Mouse (Mus musculus) neural tube, embryonic 12.5 days (tissue): ENCODE data around the gene Dkkl1. TPM values are rescaled to one million over a fixed set of nuclear protein-coding genes. Genes with fewer than 3 reads are reported as not detected.

ENCODE experiments used
- ATAC-seq: fragments of 200-750 bp; cut with Nextera tagmentation; 2 replicates; pipeline ENCODE4 v1.8.0; 2017; ENCODE audit warnings: low read depth, mild to moderate bottlenecking, moderate TSS enrichment, moderate library complexity; ENCODE audit not compliant: low FRiP score
- H3K27ac ChIP-seq: fragments of 300-500 bp; sonication (generic); 2 replicates; pipeline ENCODE4 v1.5.1; 2016
- H3K27me3 ChIP-seq: fragments of 300-500 bp; sonication (generic); replicated peaks from 2 replicates; pipeline ENCODE4 v1.6.1; 2016; ENCODE audit warnings: mild to moderate bottlenecking
- H3K36me3 ChIP-seq: fragments of 300-500 bp; sonication (generic); 2 replicates; pipeline ENCODE4 v1.6.1; 2016; ENCODE audit warnings: mild to moderate bottlenecking
- H3K4me1 ChIP-seq: fragments of 300-500 bp; sonication (generic); 2 replicates; pipeline ENCODE4 v1.6.1; 2016
- H3K4me2 ChIP-seq: fragments of 300-500 bp; sonication (generic); replicated peaks from 2 replicates; pipeline ENCODE4 v1.6.1; 2016; ENCODE audit warnings: mild to moderate bottlenecking
- H3K4me3 ChIP-seq: fragments of 300-500 bp; sonication (generic); 2 replicates; pipeline ENCODE4 v1.5.1; 2016
- H3K9ac ChIP-seq: fragments of 300-500 bp; sonication (generic); 2 replicates; pipeline ENCODE4 v1.6.1; 2016; ENCODE audit warnings: mild to moderate bottlenecking
- H3K9me3 ChIP-seq: fragments of 300-500 bp; sonication (generic); 2 replicates; pipeline ENCODE4 v1.6.1; 2016; ENCODE audit warnings: mild to moderate bottlenecking
- WGBS: fragments of 180-500 bp; shearing (Covaris S2); methylation state at CpG from one replicate; pipeline ENCODE4 v1.1.7; 2016; 5-methylcytosine and 5-hydroxymethylcytosine counted together
- polyA plus RNA-seq: library from polyadenylated mRNA; unstranded; fragments of >200 nt; fragmentation: Nextera tagmentation; extraction: Ambion mirVana; gene quantifications from 2 replicates; pipeline ENCODE4 v1.2.1, GENCODE M21; 2016

Dkkl1 gene
- polyA plus RNA-seq, 1 experiment from 2014 or later: 7.5 TPM

DNA sequence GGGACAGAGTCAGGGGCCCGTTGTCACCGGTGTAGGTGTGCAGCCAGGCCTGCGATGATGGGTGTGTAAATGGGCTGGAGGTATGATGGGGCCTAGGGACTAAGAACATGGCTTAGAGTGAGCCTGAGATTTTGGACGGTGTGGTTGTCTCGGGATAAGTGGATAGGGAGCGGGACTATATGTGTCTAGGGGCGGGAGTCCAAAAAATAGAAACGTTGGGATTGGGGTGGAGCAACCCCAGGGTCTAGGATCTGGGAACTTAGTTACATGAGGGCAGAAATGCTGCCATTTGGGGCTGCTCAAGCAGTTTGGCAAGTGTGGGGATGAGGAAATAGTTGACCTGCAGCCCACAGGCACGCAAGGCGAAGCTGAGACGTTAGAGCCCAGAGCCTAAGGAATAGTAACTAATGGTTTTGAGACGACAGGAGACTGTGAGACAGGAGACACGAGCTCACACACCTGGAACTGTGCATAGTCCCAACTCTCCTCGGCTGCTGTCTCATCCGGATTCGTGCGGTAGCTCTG, 23.8 kb upstream of the Dkkl1 start:
- Histone ChIP-seq H3K36me3 (peaks cover 23% of the 10 kb centered on the region), H3K27me3 (peaks cover 40% of the 10 kb centered on the region), H3K4me3 (no peak overlapping the region), H3K9ac (no peak overlapping the region), H3K4me1 (peaks cover 20% of the 10 kb centered on the region), H3K9me3 (no peaks in the 10 kb centered on the region), H3K4me2 (peak overlapping the region; percentile 43), H3K27ac (no peak overlapping the region)
- peak; percentile 10; the same call in 1 of the 2 replicates for ATAC-seq
- 35% methylated on average over 17 of the region's 17 CpGs for WGBS

DNA sequence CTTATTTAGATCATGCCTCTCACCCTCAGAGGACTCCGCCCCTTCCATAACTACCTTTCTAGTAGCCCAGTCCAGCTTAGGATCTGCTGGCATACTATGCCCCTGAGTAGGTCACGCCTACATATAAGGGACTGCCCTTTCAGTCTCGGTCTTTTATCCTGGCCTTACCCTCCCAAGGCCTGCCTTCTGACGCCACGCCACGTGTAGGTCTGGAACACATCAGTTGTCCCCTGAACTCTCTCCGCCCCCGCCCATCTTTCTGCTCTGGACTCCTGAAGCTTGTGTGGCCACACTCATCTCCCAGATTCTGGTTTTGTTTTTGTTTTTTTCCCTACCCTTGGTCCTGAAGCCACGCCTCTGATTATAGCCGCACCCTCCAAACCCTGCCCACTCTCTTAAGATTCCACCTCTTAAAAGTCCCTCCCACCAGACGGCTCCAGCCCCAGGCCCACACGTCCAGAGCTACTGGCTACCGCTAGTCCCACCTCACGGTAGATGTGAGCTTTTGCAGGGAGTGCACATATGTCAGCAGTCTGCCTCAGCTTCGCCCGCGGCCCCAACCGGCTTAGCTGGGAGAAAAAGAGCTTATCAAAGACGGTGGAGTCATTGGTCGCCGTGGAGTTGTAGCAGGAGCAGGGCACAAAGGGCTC, 23.1 kb upstream of the Dkkl1 start:
- H3K27ac ChIP-seq: no peak overlapping the region
- H3K9me3 ChIP-seq: no peaks in the 10 kb centered on the region
- H3K36me3 ChIP-seq: peaks cover 23% of the 10 kb centered on the region
- H3K27me3 ChIP-seq: peaks cover 36% of the 10 kb centered on the region
- H3K4me1 ChIP-seq: peaks cover 17% of the 10 kb centered on the region
- H3K4me3 ChIP-seq: no peak overlapping the region
- ATAC-seq: peak; percentile 69
- H3K4me2 ChIP-seq: peak overlapping the region; percentile 43
- H3K9ac ChIP-seq: no peak overlapping the region
- 4% methylated on average over 21 of the region's 21 CpGs for whole genome bisulfite sequencing

DNA sequence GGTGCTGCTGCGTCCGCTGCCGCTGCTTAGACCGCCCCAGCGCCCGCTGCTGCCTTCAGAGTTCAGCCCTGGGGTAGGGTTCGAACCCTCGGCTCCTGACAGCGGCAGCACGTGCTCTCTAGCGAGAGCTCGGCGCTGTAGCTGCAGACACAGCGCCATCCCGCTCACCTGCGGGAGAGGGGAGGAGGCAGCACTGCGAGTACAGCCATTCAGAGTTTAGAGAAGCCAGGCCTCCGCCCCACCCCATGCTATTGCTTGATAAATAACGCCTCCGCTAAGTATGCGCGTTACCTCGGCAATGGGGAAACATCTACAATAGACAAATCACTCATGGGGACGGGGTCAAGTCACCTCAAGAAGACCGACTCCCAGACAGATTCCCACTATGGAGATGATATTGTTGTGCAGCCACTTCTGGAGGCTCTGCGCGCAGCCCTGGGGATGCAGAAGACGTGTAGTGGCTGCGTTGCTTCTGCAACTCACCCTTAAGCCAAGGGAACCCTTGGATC, 22.4 kb upstream of the Dkkl1 start:
- ATAC-seq: peak; percentile 12; the same call in 1 of the 2 replicates
- H3K9ac ChIP-seq: no peak overlapping the region
- H3K27ac ChIP-seq: no peak overlapping the region
- H3K4me2 ChIP-seq: peak overlapping the region; percentile 43
- peaks cover 32% of the 10 kb centered on the region for H3K27me3 ChIP-seq
- H3K36me3 ChIP-seq: peaks cover 29% of the 10 kb centered on the region
- H3K9me3 ChIP-seq: no peaks in the 10 kb centered on the region
- peaks cover 17% of the 10 kb centered on the region for H3K4me1 ChIP-seq
- WGBS: 8% methylated on average over 29 of the region's 29 CpGs
- H3K4me3 ChIP-seq: no peak overlapping the region

DNA sequence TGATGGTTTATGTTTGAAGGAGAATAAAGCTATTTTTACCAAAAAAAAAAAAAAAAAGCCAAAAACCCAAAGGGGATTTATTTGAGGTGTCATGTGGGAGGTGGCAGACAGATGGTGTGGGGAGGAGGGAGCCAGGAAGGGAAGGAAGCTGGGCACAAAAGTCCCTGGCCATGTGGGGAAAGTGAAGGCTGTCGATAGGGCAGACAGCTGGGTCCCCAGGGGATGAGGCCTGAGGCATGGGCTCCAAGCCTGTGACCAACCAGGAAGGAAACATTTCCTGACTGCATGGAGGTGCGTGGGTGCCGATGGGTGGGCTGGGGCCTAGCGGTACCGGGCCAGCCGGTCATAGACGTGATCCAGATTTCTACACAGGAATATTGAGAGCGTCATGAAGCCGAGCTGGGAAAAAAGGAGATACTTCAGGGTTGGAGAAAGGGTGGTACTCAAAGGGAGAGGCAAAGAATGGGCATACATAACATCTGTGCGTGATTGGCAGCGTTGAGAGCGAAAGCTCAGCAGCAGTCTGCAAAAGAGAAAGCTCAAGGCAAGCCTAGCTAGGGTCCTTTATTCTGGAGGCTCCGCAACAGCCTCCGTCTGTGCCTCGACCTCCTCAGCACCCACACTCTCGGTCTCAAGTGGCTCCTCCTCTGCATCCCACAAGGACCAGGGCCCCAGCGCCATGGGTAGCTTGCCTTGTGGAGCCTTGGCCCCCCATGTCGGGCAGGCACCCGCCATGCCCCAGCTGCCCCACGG, 21.8 kb upstream of the Dkkl1 start:
- H3K36me3 ChIP-seq: peaks cover 35% of the 10 kb centered on the region
- 33% methylated on average over 20 of the region's 20 CpGs for WGBS
- H3K4me3 ChIP-seq: no peak overlapping the region
- peak; percentile 4; the same call in 1 of the 2 replicates for ATAC-seq
- no peak overlapping the region for H3K27ac ChIP-seq
- H3K9me3 ChIP-seq: no peaks in the 10 kb centered on the region
- H3K9ac ChIP-seq: no peak overlapping the region
- peaks cover 17% of the 10 kb centered on the region for H3K4me1 ChIP-seq
- peaks cover 26% of the 10 kb centered on the region for H3K27me3 ChIP-seq
- H3K4me2 ChIP-seq: peak overlapping the region; percentile 43

DNA sequence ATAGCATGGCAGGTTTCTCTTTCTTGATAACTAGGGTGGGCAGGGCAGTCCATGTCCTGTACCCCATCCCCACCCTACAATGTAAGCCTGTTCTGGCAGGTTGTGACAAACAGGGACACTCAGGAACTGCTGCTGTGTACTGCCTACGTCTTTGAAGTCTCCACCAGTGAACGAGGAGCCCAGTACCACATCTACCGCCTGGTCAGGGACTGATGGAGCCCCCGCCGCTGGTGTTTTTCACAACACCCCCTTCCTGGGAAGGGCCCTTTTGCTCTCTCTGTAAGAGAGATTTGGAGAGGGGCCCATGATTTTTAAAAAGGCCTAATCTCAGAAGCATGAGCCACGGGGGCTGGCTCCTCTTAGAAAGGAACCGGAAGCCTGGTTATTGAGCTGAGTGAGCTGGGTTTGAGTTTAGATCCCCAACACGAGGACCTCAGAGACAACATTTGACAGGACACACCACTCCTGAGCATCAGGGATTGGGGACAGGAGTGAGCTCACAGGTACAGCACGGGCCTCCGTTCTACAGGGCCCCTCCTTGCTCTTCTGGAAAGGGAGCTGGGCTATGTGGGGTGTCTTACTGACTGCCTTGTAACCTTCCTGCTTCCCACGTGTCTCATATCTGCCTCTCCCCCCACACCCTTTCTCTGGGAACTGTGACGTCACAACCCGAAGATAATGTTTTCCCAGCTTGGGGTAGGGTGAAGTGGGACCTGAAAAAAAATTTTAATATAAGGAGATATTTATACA, 20.9 kb upstream of the Dkkl1 start:
- Histone ChIP-seq H3K9ac (no peak overlapping the region), H3K27ac (no peak overlapping the region)
- no peak for ATAC-seq

DNA sequence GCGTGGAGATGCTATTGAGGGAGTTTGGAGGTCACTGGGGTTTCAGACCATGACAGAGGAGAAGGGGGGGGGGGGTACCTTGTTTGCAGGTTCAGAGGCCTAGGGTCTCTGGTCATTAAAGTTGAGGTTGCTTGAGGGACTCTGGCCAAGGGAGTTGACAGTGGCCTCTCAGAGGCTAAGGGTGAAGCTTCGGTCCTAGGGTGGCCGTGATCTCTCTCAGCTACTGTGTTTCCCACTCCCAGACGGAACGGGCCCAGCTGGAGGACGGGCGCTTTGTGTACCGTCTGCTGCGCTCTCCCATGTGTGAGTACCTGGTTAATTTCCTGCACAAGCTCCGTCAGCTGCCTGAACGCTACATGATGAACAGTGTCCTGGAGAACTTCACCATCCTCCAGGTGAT, 20.0 kb upstream of the Dkkl1 start:
- Histone ChIP-seq H3K4me2 (no peak overlapping the region), H3K27ac (no peak overlapping the region), H3K4me3 (no peak overlapping the region), H3K4me1 (peaks cover 17% of the 10 kb centered on the region), H3K9ac (no peak overlapping the region), H3K27me3 (peaks cover 14% of the 10 kb centered on the region; the same call in 1 of the 2 replicates), H3K9me3 (no peaks in the 10 kb centered on the region), H3K36me3 (peaks cover 50% of the 10 kb centered on the region)
- 89% methylated on average over 11 of the region's 11 CpGs for WGBS
- ATAC-seq: no peak

More for the DNA sequence above, 20.9 kb upstream of the Dkkl1 start:
- Histone ChIP-seq H3K4me3 (no peak overlapping the region), H3K36me3 (peaks cover 43% of the 10 kb centered on the region), H3K4me2 (no peak overlapping the region), H3K27me3 (peaks cover 18% of the 10 kb centered on the region; the same call in 1 of the 2 replicates), H3K4me1 (peaks cover 17% of the 10 kb centered on the region), H3K9me3 (no peaks in the 10 kb centered on the region)
- 70% methylated on average over 13 of the region's 13 CpGs for WGBS

DNA sequence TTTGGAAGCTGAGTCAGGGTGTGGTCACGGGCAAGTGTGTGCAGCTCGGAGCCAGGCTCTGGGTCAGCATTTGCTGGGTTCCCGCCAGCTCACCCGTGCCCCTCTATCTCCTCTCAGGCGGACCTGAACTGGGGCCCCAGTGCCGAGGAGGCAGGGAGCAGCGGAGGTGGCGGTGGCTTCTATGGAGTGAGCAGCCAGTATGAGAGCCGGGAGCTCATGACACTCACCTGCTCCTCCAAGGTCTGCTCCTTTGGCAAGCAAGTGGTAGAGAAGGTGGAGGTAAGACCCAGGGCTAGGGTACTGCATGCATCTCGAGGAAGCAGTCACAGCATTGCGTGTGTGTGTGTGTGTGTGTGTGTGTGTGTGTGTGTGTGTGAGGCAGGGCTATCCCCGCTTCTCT, 19.2 kb upstream of the Dkkl1 start:
- WGBS: 91% methylated on average over 12 of the region's 12 CpGs
- H3K36me3 ChIP-seq: peaks cover 58% of the 10 kb centered on the region

DNA sequence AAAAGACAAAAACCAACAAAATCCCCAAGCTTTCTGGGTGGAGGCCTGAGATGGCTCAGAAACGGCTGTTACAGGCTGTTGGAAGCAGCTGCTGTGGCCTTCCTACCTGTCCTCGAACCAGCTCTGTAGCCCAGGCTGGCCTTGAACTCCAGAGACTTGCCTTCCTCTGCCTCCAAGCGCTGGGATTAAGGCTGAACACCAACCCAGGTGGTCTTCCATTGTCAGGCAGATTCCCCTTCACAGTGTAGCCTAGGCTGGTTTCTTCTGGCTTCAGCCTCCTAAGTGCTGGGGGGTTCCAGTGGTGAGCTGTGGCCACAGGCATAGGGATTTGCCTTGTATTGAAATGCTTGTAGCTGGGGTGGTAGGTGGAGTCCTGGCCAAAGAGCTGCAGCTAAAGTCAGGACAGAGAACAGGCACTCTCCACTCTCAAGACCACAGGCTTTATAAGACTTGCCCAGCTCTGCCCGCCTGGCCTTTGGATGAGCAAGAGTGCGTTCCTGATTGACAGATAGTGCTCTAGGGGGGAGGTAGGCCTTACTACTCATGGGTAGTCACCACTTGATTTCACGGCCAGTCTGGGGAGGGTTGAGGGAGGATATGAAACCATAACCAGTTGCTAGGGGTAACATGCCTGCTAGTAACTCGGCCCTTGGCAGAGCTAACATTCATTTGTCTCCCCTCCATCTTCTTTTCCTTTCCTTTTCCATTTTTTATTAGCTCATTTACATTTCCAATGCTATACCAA, 17.7 kb upstream of the Dkkl1 start:
- Histone ChIP-seq H3K9me3 (no peaks in the 10 kb centered on the region), H3K4me1 (peaks cover 15% of the 10 kb centered on the region), H3K27ac (peak overlapping the region; percentile 17; the same call in 1 of the 2 replicates), H3K27me3 (no peaks in the 10 kb centered on the region; the same call in 1 of the 2 replicates), H3K4me2 (no peak overlapping the region), H3K9ac (no peak overlapping the region), H3K36me3 (peaks cover 73% of the 10 kb centered on the region), H3K4me3 (no peak overlapping the region)
- no peak for ATAC-seq
- WGBS: 89% methylated on average over 7 of the region's 7 CpGs

More for the DNA sequence above, 19.2 kb upstream of the Dkkl1 start:
- H3K4me3 ChIP-seq: no peak overlapping the region
- H3K9ac ChIP-seq: no peak overlapping the region
- peaks cover 17% of the 10 kb centered on the region for H3K4me1 ChIP-seq
- no peak for ATAC-seq
- no peak overlapping the region for H3K27ac ChIP-seq
- no peaks in the 10 kb centered on the region for H3K9me3 ChIP-seq
- H3K27me3 ChIP-seq: peaks cover 7% of the 10 kb centered on the region; the same call in 1 of the 2 replicates
- no peak overlapping the region for H3K4me2 ChIP-seq

DNA sequence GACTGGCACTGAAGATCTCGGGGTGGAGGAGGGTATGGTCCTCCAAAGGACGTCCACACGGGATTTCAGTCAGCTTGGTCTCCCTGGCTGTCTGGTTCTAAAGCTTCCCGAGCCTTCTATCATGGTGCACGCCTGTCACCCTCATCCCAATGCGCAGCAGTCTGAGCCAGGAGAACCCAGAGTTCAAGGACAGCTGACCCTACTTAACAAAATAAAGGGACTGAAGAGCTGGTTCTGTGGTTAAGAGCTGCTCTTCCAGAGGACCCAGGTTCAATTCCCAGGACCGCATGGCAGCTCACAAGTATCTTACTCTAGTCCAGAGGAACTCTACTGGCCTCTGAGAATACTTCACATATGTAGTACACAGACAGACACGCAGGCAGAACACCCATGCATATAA, 17.1 kb upstream of the Dkkl1 start:
- no peak overlapping the region for H3K4me3 ChIP-seq
- no peak overlapping the region for H3K4me2 ChIP-seq
- H3K4me1 ChIP-seq: peaks cover 9% of the 10 kb centered on the region
- no peak overlapping the region for H3K27ac ChIP-seq
- no peaks in the 10 kb centered on the region; the same call in 1 of the 2 replicates for H3K27me3 ChIP-seq
- peaks cover 79% of the 10 kb centered on the region for H3K36me3 ChIP-seq
- 97% methylated on average over 8 of the region's 8 CpGs for WGBS
- no peak overlapping the region for H3K9ac ChIP-seq
- ATAC-seq: no peak
- no peaks in the 10 kb centered on the region for H3K9me3 ChIP-seq

DNA sequence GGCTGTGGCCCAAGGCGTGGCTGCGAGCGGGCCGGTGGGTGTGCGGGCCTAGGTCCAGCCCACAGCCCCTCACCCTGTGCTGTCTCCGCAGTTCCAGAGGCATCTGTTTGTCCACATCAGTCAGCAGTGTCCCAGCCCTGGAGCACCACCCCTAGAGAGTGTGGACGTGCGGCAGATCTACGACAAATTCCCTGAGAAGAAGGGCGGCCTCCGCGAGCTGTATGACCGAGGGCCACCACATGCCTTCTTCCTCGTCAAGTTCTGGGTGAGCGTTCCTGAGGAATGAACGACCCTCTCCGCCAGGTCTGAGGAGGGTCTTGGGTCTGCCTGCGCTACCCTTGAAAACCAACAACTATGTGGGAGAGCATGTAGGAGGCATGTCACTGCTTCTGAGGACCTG, 16.6 kb upstream of the Dkkl1 start:
- Histone ChIP-seq H3K27ac (no peak overlapping the region), H3K27me3 (no peaks in the 10 kb centered on the region), H3K9me3 (no peaks in the 10 kb centered on the region), H3K9ac (no peak overlapping the region), H3K4me1 (peaks cover 5% of the 10 kb centered on the region; the same call in 1 of the 2 replicates), H3K36me3 (peaks cover 83% of the 10 kb centered on the region), H3K4me2 (no peak overlapping the region), H3K4me3 (no peak overlapping the region)
- ATAC-seq: no peak
- WGBS: 94% methylated on average over 18 of the region's 18 CpGs

DNA sequence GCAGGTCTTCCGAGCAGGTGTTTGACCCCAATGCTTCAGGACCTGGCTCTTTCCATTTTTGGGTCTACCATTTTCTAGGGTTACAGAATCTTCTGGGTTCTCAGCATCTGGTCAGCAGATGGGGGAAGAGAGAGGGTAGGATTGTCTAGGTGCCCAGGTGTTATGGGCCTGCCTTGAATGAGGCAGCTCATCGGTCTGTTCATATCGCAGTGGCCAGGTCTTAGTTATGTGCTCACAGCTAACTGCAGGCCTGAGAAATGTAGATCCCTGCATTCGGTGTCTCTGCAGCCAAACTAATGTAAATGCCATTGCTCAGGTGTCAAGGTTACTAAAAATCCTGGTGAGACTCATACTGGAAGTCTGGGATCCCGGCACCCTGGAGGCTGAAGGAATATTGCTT, 14.5 kb upstream of the Dkkl1 start:
- Histone ChIP-seq H3K36me3 (peaks cover 83% of the 10 kb centered on the region), H3K27me3 (no peaks in the 10 kb centered on the region), H3K4me3 (no peak overlapping the region), H3K4me2 (no peak overlapping the region), H3K9me3 (no peaks in the 10 kb centered on the region), H3K27ac (no peak overlapping the region), H3K9ac (no peak overlapping the region), H3K4me1 (peaks cover 3% of the 10 kb centered on the region; the same call in 1 of the 2 replicates)
- WGBS: 97% methylated on average over 5 of the region's 5 CpGs
- ATAC-seq: no peak
